Mouse (Mus musculus): ENCODE data around the gene Cdk4.

Gene Cdk4

DNA sequence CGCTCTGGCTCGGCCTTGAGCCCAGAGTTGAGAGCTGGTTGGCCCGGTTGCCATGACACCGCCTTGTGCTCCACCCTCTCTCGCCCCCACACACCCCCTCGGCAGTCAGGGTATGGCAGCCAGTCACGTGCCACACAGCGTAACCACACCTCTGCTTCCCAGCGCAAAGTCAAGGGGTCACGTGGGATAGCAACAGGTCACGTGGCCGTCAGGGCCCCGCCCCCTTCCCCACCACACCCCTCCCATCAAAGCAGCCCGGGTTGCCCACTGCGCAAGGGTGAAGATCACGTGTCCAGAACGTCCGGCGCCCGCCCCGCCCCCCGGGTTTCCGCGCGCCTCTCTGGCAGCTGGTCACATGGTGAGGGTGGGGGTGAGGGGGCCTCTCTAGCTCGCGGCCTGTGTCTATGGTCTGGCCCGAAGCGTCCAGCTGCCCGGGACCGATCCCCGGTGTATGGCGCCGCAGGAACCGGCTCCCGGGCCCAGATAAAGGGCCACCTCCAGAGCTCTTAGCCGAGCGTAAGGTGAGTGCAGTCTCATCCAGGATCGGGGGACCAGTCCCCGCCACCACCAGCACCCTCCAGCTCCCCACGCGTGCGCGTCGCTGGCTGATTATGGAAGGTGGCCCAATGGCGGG is at the start of gene Cdk4:
Cdk4 (plus strand) TSS at position 296 of the 634 bp plus-strand sequence.
- peak; percentile 99 for DNase-seq (ENCODE audit: low spot score in 2 of 2)

DNA sequence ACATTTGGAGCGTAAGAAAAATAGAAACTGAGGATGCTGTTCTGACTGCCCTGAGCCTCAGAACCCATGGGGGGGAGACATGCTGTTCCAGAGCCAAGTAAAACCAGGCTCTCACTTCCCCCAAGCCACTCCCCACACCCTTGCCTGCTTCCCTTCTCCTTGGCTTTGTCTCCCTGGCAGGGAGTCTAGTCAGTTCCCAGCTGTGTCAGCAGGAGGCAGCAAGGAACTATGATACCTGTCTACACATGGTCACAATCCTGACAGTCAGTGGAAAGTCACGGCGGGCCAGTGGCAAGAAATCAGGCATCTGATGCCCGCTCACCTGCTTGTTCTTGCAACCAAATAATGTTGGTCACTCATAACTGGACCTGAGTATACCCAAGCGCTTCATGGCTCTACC is 46.8 kb upstream of the Cdk4 start:
- DNase-seq (ENCODE audit: low spot score in 2 of 2): no peak

DNA sequence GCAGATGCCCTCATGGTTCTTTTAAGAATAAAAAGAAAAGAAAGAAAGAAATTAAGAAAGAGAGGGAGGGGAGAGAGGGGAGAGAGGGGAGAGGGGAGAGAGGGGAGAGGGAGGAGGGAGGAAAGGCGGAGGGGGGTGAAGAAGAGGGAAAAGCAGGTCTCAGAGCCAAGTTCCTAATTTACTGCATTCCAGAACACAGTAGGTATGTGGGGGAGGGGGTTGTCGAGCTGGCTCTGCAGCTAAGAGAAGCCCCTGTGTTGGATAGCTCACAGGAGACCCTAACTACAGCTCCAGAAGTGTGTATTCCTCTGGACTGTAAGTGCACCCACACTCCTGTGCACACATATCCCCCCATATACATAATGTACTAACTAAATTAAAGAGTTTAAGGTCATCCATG is 46.3 kb upstream of the Cdk4 start:
- no peak for DNase-seq (ENCODE audit: low spot score in 2 of 2)

DNA sequence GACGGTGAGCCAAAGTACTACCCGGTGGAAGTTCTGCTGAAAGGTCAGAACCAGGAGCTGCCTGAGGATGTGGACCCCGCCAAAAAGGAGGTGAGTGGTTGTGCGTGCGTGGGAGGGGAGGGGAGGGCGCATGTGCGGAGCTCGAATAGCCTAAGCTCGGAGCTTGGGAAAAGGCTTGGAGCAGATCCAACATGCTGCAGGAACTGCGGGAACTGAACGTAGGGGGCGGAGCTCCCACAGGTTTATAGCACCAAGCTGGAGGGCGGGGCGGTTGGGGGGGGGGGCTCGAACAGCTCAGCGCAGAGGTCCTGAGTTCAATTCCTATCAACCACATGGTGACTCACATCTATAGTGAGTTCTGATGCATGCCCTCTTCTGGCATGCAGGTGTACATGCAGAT is 44.9 kb upstream of the Cdk4 start:
- no peak for DNase-seq (ENCODE audit: low spot score in 2 of 2)

DNA sequence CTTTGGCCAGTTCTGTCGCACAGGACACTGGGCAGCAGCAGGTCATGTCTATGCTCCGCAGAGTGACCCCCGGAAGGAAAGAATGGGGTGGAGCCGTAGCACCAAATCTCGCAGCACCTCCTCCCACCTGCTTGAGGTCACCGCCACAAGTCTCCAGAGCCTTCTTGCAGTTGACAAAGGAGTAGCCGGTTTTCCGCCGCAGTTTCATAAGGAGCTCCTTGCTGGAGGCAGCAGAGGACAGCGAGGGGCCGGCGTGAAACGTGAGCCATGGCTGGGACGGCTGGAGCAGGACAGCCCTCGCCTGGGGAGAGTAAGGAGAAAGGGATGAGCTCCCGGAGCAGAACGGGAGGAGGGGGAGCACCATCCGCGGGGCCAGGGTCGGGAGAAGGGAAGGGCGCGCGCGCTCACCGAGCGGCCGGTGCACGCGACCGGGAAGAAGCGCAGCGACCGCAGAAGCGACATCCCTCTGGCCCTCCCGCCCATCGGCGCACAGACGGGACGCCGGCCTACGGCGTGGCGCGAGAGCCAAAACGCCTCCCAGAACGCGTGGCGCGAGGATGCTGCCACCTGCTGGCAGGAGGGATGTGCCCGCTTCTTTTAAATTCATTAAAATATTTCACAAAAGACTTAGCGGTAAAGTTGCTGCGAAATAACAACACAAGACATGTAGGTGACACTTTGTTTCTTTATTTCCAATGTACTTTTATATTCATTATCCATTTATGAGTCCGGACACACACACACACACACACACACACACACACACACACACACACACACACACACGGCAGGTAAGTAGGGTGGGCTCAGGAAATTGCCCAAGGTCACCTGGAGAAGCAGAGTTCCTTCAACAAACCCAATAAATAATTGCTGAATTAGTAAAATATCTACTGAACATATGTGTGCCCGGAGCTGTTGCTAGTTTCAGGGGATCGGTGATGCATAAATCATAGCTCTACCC is 32.7 kb upstream of the Cdk4 start, which contains the start of gene Tsfm:
Tsfm (minus strand) TSS at position 505 of the 961 bp plus-strand sequence.
- peak; percentile 78 to 89 for DNase-seq (ENCODE audit: low spot score in 2 of 2)

DNA sequence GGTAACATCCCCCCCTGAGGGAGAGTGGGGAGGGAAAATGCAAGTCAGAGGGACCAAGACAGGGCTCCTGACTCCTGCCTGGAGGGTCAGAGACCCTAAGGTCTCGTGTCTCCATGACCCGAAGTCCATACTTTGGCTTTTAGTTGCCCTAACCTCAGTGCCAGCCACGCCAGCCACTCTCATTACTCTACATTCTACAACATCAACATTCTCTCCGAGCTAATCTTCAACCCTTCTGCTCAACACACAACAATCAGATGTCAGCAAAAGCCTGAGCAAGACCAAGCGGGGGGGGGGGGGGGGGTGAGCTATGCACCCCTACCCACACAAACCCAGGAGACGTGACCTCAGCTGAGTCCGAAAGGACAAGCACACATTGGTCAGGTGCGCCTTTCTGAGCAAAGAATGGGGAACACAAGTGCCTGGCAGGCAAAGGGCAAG is 30.0 kb upstream of the Cdk4 start:
- no peak for DNase-seq (ENCODE audit: low spot score in 2 of 2)

DNA sequence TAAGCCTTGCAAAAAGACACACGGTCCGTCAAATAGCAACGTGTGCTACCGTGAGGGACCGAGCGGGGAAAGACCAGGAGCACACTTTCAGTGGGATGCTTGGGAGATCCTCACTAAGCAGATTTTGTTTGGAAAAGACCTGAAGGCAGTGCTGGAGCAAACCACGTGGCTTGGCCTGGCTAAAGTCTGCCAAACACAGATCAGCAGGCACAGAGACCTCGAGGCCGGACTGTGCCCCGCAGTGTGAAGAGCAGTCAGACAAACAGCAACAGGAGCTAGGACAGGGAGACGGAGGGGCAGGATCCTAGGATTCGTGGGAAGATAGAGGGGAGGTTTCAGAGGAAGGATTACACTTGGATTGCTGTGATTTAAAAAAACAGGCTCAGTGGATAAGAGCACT is 27.1 kb upstream of the Cdk4 start:
- no peak for DNase-seq (ENCODE audit: low spot score in 2 of 2)

DNA sequence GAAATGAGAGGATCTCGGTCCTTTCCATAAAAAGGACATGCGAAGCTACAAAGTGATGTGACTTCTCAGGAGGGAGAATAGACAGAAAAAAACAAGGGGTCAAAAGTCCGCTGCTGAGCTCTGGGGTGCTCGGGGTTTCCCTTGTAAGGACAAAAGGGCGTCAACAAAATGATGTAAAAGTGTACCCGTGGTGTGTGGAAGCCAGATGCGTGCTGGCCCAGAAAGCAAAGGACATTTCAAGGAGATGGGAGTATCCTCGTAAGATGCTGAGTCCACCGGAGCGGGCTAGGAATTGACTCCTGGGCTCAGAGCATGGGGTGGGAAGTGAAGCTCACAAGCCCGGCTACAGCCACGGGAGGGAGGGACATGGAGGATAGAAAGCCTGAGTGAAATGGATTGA is 25.7 kb upstream of the Cdk4 start:
- no peak for DNase-seq (ENCODE audit: low spot score in 2 of 2)

DNA sequence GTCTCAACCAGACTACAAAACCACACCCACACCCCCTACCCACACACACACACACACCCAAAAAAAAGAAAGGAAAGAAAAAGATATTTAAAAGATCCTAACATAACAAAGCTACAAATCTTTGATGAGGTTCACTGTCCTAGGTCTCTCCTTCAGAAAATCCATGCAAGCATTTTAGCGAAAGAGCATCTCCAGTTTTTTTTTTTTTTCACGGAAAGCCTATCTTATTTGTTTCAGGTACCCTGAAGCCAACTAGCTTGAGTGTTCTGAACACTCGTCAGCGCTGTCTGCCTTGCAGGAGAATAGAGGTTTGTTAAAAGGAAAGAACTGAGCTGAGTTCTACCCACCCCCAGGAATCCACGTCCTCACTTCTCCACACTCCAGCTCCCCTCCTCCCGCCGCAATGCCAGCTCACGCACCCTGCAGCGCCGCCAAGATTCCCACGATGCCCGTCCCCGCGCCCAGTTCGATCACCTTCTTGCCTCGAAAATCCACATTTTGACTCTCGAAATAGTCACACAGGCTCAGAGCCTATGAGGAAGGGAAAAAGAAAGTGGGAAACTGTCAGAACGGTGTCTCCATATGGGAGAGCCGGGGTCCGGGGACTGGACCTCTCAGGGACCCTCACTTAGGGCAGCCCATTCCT is 22.6 kb upstream of the Cdk4 start:
- no peak for DNase-seq (ENCODE audit: low spot score in 2 of 2)

DNA sequence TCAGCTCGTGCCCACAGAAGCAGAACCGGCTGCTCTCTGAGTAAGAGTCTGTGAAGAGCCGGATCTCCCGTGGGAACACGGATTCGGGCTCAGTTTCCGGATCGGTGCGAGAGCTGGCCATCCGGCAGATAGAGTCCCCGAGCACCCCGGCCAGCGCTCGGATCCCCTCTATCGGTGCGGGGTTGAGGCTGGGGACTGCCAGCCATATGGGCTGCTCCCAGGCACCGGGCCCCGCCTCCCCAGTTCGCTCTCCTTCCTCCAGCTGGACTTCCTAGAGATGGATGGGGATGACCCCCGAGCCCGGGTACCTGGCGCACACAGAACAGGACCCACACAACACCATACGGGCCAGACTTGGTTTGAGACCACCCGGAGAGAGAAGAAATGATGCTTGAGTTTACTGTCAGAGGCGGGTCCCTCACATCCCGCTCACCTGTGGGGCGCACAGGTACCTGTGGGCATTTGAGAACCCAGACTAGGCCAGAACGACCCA is 22.0 kb upstream of the Cdk4 start, which contains the start of the genes Mettl1 and Eef1akmt3:
Mettl1 (plus strand) TSS at position 141 of the 493 bp plus-strand sequence.
Eef1akmt3 (minus strand) TSS at position 240 of the 493 bp plus-strand sequence.
- DNase-seq (ENCODE audit: low spot score in 2 of 2): peak in 1 of 2 experiments; percentile 42

DNA sequence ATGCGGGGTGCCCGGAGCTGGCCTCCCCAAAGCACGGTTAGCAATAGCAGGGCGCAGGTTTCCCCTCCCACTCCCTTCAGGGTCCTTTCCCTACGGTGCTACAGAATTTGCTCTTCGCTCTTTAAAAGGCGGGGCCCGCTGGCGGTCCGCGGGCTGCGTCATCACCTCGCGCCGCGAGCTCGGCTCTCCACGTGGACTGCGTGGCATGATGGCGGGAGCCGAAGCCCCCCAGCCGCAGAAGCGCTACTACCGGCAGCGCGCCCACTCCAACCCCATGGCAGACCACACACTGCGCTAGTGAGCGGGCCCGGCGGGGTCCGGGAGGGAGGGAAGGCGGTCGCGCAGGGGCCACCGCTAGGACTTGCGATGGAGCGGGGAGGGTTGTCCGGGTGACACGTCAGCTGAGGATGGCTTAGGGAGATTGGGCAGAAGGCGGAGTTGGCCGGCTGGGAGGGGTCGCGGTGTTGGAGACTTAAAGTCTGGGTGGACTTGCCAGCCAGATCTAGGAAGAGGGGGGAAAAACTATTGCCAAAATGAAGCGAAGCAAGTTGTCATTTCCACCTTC is 21.5 kb upstream of the Cdk4 start:
- peak; percentile 83 to 89 for DNase-seq (ENCODE audit: low spot score in 2 of 2)

DNA sequence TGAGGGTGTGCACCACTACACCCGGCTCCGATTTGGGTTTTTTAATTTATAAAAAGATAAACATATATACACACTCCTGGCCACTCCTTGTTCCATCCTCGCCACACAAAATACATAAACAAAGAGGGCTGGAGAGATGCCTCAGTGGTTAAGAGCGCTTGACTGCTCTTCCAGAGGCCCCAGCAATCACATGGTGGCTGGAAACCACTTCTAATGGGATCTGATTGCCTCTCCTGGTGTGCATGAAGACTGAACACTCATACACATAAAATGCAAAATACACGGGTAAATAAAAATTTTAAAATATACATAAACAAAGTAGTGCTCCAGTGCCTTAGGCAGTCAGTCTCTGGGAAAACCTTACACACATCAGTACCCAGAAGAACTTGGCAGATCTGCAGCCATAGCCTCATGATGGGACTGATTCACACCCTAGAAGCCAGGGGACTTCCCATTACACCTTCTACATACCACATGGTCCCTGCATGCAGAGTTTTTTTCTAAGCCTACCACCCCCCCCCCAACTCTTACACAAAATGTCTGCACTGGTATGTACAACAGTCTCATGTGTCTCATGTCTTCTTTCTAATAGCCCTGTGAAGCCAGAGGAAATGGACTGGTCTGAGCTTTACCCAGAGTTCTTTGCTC is 20.7 kb upstream of the Cdk4 start:
- no peak for DNase-seq (ENCODE audit: low spot score in 2 of 2)

DNA sequence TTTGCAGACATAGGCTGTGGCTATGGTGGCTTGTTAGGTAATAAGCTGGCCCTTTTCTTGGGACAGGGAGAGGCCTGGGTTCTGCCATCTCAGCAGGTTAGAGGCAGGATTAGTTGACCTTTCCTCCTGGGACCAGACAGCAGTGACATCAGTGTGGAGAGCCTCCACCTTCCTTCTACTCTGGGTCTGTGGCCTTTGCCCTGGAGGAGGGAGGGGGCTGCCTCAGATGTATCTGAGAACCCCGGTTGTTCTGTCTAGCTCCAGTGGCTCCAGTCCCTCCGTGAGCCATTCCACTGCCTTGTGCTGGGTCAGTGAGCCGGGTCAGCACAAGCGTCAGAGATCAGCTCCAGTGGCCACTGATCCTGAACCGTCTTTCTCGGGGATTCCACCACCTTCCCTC is 20.1 kb upstream of the Cdk4 start:
- no peak for DNase-seq (ENCODE audit: low spot score in 2 of 2)

DNA sequence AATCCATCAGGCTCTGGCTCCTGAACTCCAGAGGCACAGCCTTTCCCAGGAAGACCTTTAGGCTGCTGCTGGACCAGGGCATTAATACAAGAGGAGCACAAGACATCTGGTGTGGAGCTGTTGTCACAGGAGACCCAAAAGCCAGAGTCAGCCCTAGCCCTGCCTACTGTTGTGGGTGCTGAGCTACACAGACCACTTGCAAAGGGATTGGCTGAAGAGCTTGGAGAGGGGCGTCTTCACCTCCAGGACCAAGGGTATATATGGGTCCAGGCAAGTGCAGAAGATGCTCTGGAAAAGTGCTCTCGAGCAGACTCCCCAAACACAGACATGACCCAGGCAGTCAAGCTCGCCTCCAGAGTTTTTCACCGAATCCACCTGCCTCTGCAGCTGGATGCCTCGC is 15.4 kb upstream of the Cdk4 start, which contains the start of gene Cyp27b1:
Cyp27b1 (plus strand) TSS at position 297 of the 400 bp plus-strand sequence.
- DNase-seq (ENCODE audit: low spot score in 2 of 2): no peak

DNA sequence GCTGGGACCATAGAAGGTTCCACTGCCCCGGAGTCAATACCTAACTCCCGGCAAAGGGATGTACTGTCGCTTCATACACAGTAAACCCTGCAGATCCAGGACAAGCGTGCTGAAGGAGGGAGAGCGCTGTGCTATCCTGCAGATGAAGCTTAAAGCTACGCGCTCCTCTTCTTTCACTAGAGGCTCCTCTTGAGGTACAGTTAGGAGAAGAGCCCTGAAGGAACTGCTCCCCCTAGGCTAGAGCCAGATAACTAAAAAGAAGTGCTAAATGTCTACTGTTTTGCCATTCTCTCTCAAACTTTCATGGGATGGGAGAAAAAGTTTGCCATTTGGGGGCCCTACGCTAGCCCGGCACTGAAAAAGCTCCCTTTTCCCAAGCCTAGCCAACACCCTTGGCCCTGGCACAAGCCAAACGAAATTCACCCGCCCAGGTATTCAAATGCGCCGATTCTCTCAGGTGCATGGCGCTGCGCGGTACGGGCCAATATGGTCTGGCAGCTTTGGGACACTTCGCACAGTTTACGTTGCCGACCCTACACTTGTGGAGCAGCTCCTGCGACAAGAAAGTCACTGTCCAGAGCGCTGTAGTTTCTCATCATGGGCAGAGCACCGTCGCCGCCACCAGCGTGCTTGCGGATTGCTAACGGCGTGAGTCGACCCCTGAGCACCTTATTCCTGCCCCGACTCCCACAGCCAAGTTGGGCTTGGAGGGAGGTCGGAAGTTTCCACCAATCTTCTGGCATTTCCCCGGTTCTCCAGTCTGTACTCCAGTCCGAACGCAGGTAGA is 14.5 kb upstream of the Cdk4 start:
- DNase-seq (ENCODE audit: low spot score in 2 of 2): no peak

DNA sequence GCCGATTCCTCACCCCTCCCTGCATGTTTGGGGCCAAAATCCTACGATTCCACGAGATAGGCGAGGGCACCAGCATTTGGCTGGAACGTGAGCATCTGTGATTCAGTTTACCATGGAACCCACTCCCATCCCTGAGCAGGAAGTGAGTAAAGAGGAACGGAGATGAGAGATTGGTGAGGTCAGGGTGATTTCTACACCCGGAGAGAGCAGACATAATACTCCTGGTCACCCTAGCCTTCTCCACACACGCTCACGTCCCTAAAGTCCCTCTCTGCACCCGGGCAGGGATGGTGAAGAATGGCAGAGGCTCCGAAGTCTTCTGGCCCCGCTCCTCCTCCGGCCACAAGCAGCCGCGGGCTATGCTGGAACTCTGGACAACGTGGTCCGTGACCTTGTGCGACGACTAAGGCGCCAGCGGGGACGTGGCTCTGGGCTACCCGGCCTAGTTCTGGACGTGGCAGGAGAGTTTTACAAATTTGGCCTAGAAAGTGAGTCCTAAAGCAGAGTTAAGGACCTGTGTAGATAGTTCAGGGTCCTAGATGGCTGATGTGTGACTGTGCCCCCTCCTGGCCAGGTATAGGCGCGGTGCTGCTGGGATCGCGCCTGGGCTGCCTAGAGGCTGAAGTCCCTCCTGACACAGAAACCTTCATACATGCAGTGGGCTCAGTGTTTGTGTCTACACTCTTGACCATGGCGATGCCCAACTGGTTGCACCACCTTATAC is 13.8 kb upstream of the Cdk4 start:
- no peak for DNase-seq (ENCODE audit: low spot score in 2 of 2)

DNA sequence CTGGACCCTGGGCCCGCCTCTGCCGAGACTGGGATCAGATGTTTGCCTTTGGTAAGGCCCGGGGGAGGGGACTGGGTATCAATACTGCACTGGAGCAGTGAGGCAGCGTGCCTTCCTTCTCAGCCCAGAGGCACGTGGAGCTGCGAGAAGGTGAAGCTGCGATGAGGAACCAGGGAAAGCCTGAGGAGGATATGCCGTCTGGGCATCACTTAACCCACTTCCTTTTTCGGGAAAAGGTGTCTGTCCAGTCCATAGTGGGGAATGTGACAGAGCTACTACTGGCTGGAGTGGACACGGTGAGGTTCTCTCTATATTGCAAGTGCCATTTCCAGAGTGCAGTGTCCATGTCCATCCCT is 13.2 kb upstream of the Cdk4 start:
- DNase-seq (ENCODE audit: low spot score in 2 of 2): no peak

DNA sequence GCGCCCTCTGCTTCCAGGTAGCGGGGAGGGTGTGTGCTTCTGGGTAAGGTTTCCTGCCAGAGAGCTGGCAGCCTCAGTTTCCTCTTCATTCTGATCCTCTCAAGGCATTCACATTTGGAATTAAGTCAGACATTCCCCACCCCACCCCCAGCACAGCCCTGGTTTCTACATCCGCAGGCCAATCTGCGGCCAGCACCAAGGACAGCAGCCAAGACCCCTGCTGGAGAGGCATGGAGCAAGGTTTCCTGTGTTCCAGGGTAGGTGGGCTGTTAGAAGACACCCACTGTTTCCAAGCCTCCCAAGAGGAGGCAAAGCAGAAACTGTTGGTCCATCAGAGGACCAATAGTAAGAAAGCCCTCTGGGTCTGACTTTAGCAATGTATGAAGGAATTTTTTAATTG is 8.7 kb upstream of the Cdk4 start:
- no peak for DNase-seq (ENCODE audit: low spot score in 2 of 2)

DNA sequence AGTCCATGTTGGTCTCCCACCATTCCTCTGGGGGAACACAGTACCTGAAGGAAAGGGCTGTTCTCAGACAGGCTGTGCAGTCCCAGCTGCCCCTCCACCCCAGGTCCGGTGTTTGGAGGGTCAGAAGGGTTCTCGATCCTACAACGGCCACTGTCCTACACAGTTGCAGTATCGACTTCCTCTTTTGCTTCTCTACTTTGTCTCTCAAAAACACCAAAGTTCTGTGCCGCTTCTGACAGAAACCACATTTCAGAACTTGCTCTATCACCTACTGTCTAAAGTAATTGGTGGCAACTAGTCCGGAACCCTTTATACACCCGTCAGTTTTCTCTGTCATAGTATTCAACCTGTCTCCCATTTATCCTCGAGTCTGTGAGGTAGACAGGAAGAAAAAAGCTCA is 7.9 kb upstream of the Cdk4 start:
- no peak for DNase-seq (ENCODE audit: low spot score in 2 of 2)

DNA sequence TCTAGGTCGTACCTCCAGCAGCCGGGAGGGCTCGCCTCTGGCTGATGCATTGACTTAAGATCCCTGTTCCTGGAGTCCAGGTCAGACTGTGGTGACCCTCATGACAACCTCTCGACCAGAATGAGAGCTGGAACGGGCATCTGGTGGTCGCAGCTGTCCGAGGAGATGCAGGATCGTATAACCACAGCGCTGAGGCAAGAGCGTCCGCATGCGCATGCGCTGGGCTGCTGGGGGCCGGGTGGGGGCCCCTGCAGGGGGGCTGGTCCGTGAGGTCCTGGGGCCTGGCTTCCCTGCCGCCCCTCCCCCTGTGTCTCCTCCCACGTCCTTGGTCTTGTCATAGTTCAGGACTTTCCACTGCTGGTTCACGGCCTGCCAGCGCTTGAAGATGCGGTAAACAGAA is 6.8 kb upstream of the Cdk4 start:
- no peak for DNase-seq (ENCODE audit: low spot score in 2 of 2)
